Mouse (Mus musculus): ENCODE measurements at regions not wholly inside any gene's neighbourhood (a gene's known extent, or its start where the extent isn't known, plus 50 kb on each side); places are given as distances from the start of the nearest gene placed in this dataset.

- H3K27ac ChIP-seq = no peak overlapping the region
- WGBS = 40% methylated on average over 13 of the region's 13 CpGs
Observed at GRCm38 (mm10) chr3:34757813-34758510, 107.8 kb downstream of the Sox2 start.

GRCm38 (mm10) chr3:34759942-34760640 is 109.9 kb downstream of the Sox2 start:
- Histone ChIP-seq H3K4me2 (replicated peaks) (no peak overlapping the region), H3K9ac (no peak overlapping the region), H3K27me3 (ENCODE audit: control insufficient read depth, insufficient read depth, low read length) (no peaks in the 10 kb centered on the region), H3K36me3 (replicated peaks; ENCODE audit: control insufficient read depth, insufficient read depth) (no peaks in the 10 kb centered on the region), H3K4me3 (replicated peaks; ENCODE audit: low read length) (no peak overlapping the region), H3K4me1 (replicated peaks; ENCODE audit: control insufficient read depth, insufficient read depth, low read length) (no peaks in the 10 kb centered on the region), H3K9me3 (ENCODE audit: control insufficient read depth, low read length) (no peaks in the 10 kb centered on the region), H3K27ac (no peak overlapping the region)
- no peak for DNase-seq (ENCODE audit: low spot score)
- 79% methylated on average over 19 of the region's 19 CpGs for WGBS
- no peak for ATAC-seq (ENCODE audit: low FRiP score)

More at GRCm38 (mm10) chr3:34757813-34758510, 107.8 kb downstream of the Sox2 start:
- DNase-seq (ENCODE audit: low spot score) = no peak
- H3K9ac ChIP-seq = no peak overlapping the region
- H3K4me1 ChIP-seq (replicated peaks; ENCODE audit: control insufficient read depth, insufficient read depth, low read length) = no peaks in the 10 kb centered on the region
- H3K9me3 ChIP-seq (ENCODE audit: control insufficient read depth, low read length) = no peaks in the 10 kb centered on the region
- no peak for ATAC-seq (ENCODE audit: low FRiP score)
- no peak overlapping the region for H3K4me2 ChIP-seq (replicated peaks)
- no peaks in the 10 kb centered on the region for H3K36me3 ChIP-seq (replicated peaks; ENCODE audit: control insufficient read depth, insufficient read depth)
- no peaks in the 10 kb centered on the region for H3K27me3 ChIP-seq (ENCODE audit: control insufficient read depth, insufficient read depth, low read length)
- no peak overlapping the region for H3K4me3 ChIP-seq (replicated peaks; ENCODE audit: low read length)

GRCm38 (mm10) chr3:34761162-34761769 is 111.1 kb downstream of the Sox2 start:
- no peak overlapping the region for H3K9ac ChIP-seq
- no peak for ATAC-seq (ENCODE audit: low FRiP score)
- 67% methylated on average over 7 of the region's 7 CpGs for WGBS

GRCm38 (mm10) chr3:34761783-34762182 is 111.6 kb downstream of the Sox2 start:
- Histone ChIP-seq H3K36me3 (replicated peaks; ENCODE audit: control insufficient read depth, insufficient read depth) (no peaks in the 10 kb centered on the region), H3K9me3 (ENCODE audit: control insufficient read depth, low read length) (no peaks in the 10 kb centered on the region), H3K4me1 (replicated peaks; ENCODE audit: control insufficient read depth, insufficient read depth, low read length) (no peaks in the 10 kb centered on the region), H3K4me3 (replicated peaks; ENCODE audit: low read length) (no peak overlapping the region), H3K27ac (no peak overlapping the region), H3K4me2 (replicated peaks) (no peak overlapping the region), H3K27me3 (ENCODE audit: control insufficient read depth, insufficient read depth, low read length) (no peaks in the 10 kb centered on the region), H3K9ac (no peak overlapping the region)
- 94% methylated on average over 4 of the region's 4 CpGs for WGBS
- DNase-seq (ENCODE audit: low spot score) (no peak), ATAC-seq (ENCODE audit: low FRiP score) (no peak)

More at GRCm38 (mm10) chr3:34761162-34761769, 111.1 kb downstream of the Sox2 start:
- H3K9me3 ChIP-seq (ENCODE audit: control insufficient read depth, low read length) = no peaks in the 10 kb centered on the region
- DNase-seq (ENCODE audit: low spot score) = no peak
- no peak overlapping the region for H3K27ac ChIP-seq
- no peak overlapping the region for H3K4me2 ChIP-seq (replicated peaks)
- no peaks in the 10 kb centered on the region for H3K36me3 ChIP-seq (replicated peaks; ENCODE audit: control insufficient read depth, insufficient read depth)
- H3K4me3 ChIP-seq (replicated peaks; ENCODE audit: low read length) = no peak overlapping the region
- no peaks in the 10 kb centered on the region for H3K27me3 ChIP-seq (ENCODE audit: control insufficient read depth, insufficient read depth, low read length)
- H3K4me1 ChIP-seq (replicated peaks; ENCODE audit: control insufficient read depth, insufficient read depth, low read length) = no peaks in the 10 kb centered on the region

- Histone ChIP-seq H3K9ac (no peak overlapping the region), H3K36me3 (replicated peaks; ENCODE audit: control insufficient read depth, insufficient read depth) (no peaks in the 10 kb centered on the region), H3K4me2 (replicated peaks) (no peak overlapping the region), H3K9me3 (ENCODE audit: control insufficient read depth, low read length) (no peaks in the 10 kb centered on the region), H3K4me1 (replicated peaks; ENCODE audit: control insufficient read depth, insufficient read depth, low read length) (no peaks in the 10 kb centered on the region), H3K4me3 (replicated peaks; ENCODE audit: low read length) (no peak overlapping the region), H3K27me3 (ENCODE audit: control insufficient read depth, insufficient read depth, low read length) (no peaks in the 10 kb centered on the region), H3K27ac (no peak overlapping the region)
- ATAC-seq (ENCODE audit: low FRiP score) = no peak
- no peak for DNase-seq (ENCODE audit: low spot score)
- WGBS = 78% methylated on average over 2 of the region's 2 CpGs
Observed at GRCm38 (mm10) chr3:34764559-34764958, 114.4 kb downstream of the Sox2 start.

- no peak overlapping the region for H3K4me3 ChIP-seq (replicated peaks; ENCODE audit: low read length)
- H3K27ac ChIP-seq = no peak overlapping the region
- H3K4me1 ChIP-seq (replicated peaks; ENCODE audit: control insufficient read depth, insufficient read depth, low read length) = no peaks in the 10 kb centered on the region
- no peak for ATAC-seq (ENCODE audit: low FRiP score)
- H3K4me2 ChIP-seq (replicated peaks) = no peak overlapping the region
- no peak overlapping the region for H3K9ac ChIP-seq
- no peaks in the 10 kb centered on the region for H3K27me3 ChIP-seq (ENCODE audit: control insufficient read depth, insufficient read depth, low read length)
- H3K9me3 ChIP-seq (ENCODE audit: control insufficient read depth, low read length) = no peaks in the 10 kb centered on the region
- WGBS = 79% methylated on average over 6 of the region's 6 CpGs
- no peak for DNase-seq (ENCODE audit: low spot score)
- H3K36me3 ChIP-seq (replicated peaks; ENCODE audit: control insufficient read depth, insufficient read depth) = no peaks in the 10 kb centered on the region
Observed at GRCm38 (mm10) chr3:34765151-34765550, 114.9 kb downstream of the Sox2 start.

GRCm38 (mm10) chr3:34769818-34770217 is 119.6 kb downstream of the Sox2 start:
- Histone ChIP-seq H3K4me3 (replicated peaks; ENCODE audit: low read length) (no peak overlapping the region), H3K36me3 (replicated peaks; ENCODE audit: control insufficient read depth, insufficient read depth) (no peaks in the 10 kb centered on the region), H3K9ac (no peak overlapping the region), H3K4me2 (replicated peaks) (no peak overlapping the region), H3K27ac (no peak overlapping the region), H3K9me3 (ENCODE audit: control insufficient read depth, low read length) (no peaks in the 10 kb centered on the region), H3K27me3 (ENCODE audit: control insufficient read depth, insufficient read depth, low read length) (no peaks in the 10 kb centered on the region), H3K4me1 (replicated peaks; ENCODE audit: control insufficient read depth, insufficient read depth, low read length) (no peaks in the 10 kb centered on the region)
- DNase-seq (ENCODE audit: low spot score) (no peak), ATAC-seq (ENCODE audit: low FRiP score) (no peak)
- 24% methylated on average over 2 of the region's 3 CpGs for WGBS

- WGBS = 78% methylated on average over 6 of the region's 6 CpGs
- Histone ChIP-seq H3K4me1 (replicated peaks; ENCODE audit: control insufficient read depth, insufficient read depth, low read length) (no peaks in the 10 kb centered on the region), H3K9me3 (ENCODE audit: control insufficient read depth, low read length) (no peaks in the 10 kb centered on the region), H3K4me2 (replicated peaks) (no peak overlapping the region), H3K27ac (no peak overlapping the region), H3K27me3 (ENCODE audit: control insufficient read depth, insufficient read depth, low read length) (no peaks in the 10 kb centered on the region), H3K36me3 (replicated peaks; ENCODE audit: control insufficient read depth, insufficient read depth) (no peaks in the 10 kb centered on the region), H3K4me3 (replicated peaks; ENCODE audit: low read length) (no peak overlapping the region), H3K9ac (no peak overlapping the region)
- ATAC-seq (ENCODE audit: low FRiP score) (no peak), DNase-seq (ENCODE audit: low spot score) (no peak)
Observed at GRCm38 (mm10) chr3:34770271-34770670, 120.1 kb downstream of the Sox2 start.

- no peaks in the 10 kb centered on the region for H3K4me1 ChIP-seq (replicated peaks; ENCODE audit: control insufficient read depth, insufficient read depth, low read length)
- H3K9ac ChIP-seq = no peak overlapping the region
- H3K4me3 ChIP-seq (replicated peaks; ENCODE audit: low read length) = no peak overlapping the region
- no peaks in the 10 kb centered on the region for H3K36me3 ChIP-seq (replicated peaks; ENCODE audit: control insufficient read depth, insufficient read depth)
- H3K27ac ChIP-seq = no peak overlapping the region
- 88% methylated on average over 3 of the region's 3 CpGs for WGBS
- no peaks in the 10 kb centered on the region for H3K9me3 ChIP-seq (ENCODE audit: control insufficient read depth, low read length)
- H3K4me2 ChIP-seq (replicated peaks) = no peak overlapping the region
- no peak for DNase-seq (ENCODE audit: low spot score)
- no peak for ATAC-seq (ENCODE audit: low FRiP score)
- H3K27me3 ChIP-seq (ENCODE audit: control insufficient read depth, insufficient read depth, low read length) = no peaks in the 10 kb centered on the region
Observed at GRCm38 (mm10) chr3:34772035-34772434, 121.8 kb downstream of the Sox2 start.

Measured in hindbrain, embryonic 14.5 days (tissue).